Mouse (Mus musculus) lung, adult 2 months (tissue): ENCODE data around the gene Lypd4.

Experiments used
- CTCF ChIP-seq: fragments of 200-500 bp; IDR thresholded peaks from 2 replicates; pipeline ENCODE4 v1.5.1; 2011; ENCODE audit warnings: mild to moderate bottlenecking, low read length, control low read depth; ENCODE audit not compliant: insufficient read depth
- POLR2A ChIP-seq: fragments of 200-500 bp; IDR thresholded peaks from 2 replicates; pipeline ENCODE4 v1.6.1; 2011; ENCODE audit warnings: low read depth, mild to moderate bottlenecking, control low read depth, low read length, borderline replicate concordance; ENCODE audit errors: extremely low read depth

- no peak for TF ChIP-seq CTCF
- TF ChIP-seq POLR2A: no peak
Measured at GRCm38 (mm10) chr7:24850899-24851303, 18.8 kb downstream of the Lypd4 start.
